Mouse (Mus musculus) midbrain, postnatal 0 days (tissue): ENCODE measurements at regions not wholly inside any gene's neighbourhood (a gene's known extent, or its start where the extent isn't known, plus 50 kb on each side); places are given as distances from the start of the nearest gene placed in this dataset.

Source experiments
- ATAC-seq: fragments of 200-750 bp; cut with Nextera tagmentation; 2 replicates; pipeline ENCODE4 v1.8.0; 2017; ENCODE audit warnings: moderate number of reproducible peaks, mild to moderate bottlenecking, moderate TSS enrichment, moderate library complexity; ENCODE audit not compliant: low FRiP score
- DNase-seq: peaks from one replicate; pipeline ENCODE4 v3.0.0-alpha.2; 2015; ENCODE audit warnings: low spot score
- H3K27ac ChIP-seq: fragments of 300-500 bp; sonication (generic); 2 replicates; pipeline ENCODE4 v1.5.1; 2014; ENCODE audit warnings: low read depth, mild to moderate bottlenecking, low read length, mixed read lengths
- H3K27me3 ChIP-seq: fragments of 300-500 bp; sonication (generic); 2 replicates; pipeline ENCODE4 v1.6.1; 2014; ENCODE audit warnings: low read length, control low read depth, mixed read lengths; ENCODE audit not compliant: insufficient read depth
- H3K36me3 ChIP-seq: fragments of 300-500 bp; sonication (generic); 2 replicates; pipeline ENCODE4 v1.6.1; 2014; ENCODE audit warnings: low read length, control low read depth, mixed read lengths; ENCODE audit not compliant: insufficient read depth
- H3K4me1 ChIP-seq: fragments of 300-500 bp; sonication (generic); 2 replicates; pipeline ENCODE4 v1.6.1; 2014; ENCODE audit warnings: mild to moderate bottlenecking, control low read depth, antibody characterized with exemption, low read length, mixed read lengths; ENCODE audit not compliant: insufficient read depth
- H3K4me2 ChIP-seq: fragments of 300-500 bp; sonication (generic); 2 replicates; pipeline ENCODE4 v1.6.1; 2014; ENCODE audit warnings: low read depth, mild to moderate bottlenecking, low read length, mixed read lengths; ENCODE audit not compliant: poor library complexity, severe bottlenecking
- H3K4me3 ChIP-seq: fragments of 300-500 bp; sonication (generic); 2 replicates; pipeline ENCODE4 v1.5.1; 2014; ENCODE audit warnings: low read depth, mild to moderate bottlenecking, low read length, moderate library complexity
- H3K9ac ChIP-seq: fragments of 300-500 bp; sonication (generic); replicated peaks from 2 replicates; pipeline ENCODE4 v1.6.1; 2014; ENCODE audit warnings: mild to moderate bottlenecking, low read length, moderate library complexity, mixed read lengths; ENCODE audit not compliant: poor library complexity, severe bottlenecking
- H3K9me3 ChIP-seq: fragments of 300-500 bp; sonication (generic); 2 replicates; pipeline ENCODE4 v1.6.1; 2016; ENCODE audit warnings: low read length, control low read depth
- CTCF ChIP-seq: IDR thresholded peaks from 2 replicates; pipeline ENCODE4 v1.5.1; 2016; ENCODE audit warnings: antibody characterized with exemption, mild to moderate bottlenecking
- WGBS: fragments of 180-500 bp; shearing (Covaris S2); extraction: QIAGEN DNeasy Blood & Tissue Kit; methylation state at CpG from one replicate; pipeline ENCODE4 v1.1.7; 2014; 5-methylcytosine and 5-hydroxymethylcytosine counted together

DNA sequence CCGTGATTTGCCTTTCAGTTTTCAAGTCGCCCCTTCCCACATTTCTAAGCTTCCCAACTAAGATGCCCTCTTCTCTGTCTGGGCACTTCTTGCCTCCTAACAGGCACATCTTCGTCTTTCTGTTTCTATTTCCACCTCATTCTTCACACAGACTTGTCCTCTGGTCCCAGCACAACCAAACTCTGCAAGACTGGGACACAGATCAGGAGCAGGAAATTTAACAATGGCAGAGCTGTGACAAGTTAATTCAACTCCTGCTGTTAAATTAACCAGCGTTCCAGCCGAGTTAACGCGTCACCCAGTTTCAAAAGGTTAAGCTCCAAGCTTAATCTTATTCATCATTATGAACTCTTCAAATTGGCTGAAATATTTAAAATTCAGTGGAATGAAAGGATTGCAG, 200.9 kb downstream of the Grb14 start:
- WGBS = 17% methylated on average over 7 of the region's 7 CpGs
- Histone ChIP-seq H3K9ac (no peak overlapping the region), H3K4me1 (no peaks in the 10 kb centered on the region), H3K36me3 (no peaks in the 10 kb centered on the region), H3K4me3 (no peak overlapping the region), H3K9me3 (no peaks in the 10 kb centered on the region), H3K27ac (no peak overlapping the region), H3K4me2 (no peak overlapping the region), H3K27me3 (no peaks in the 10 kb centered on the region)
- no peak for ATAC-seq
- no peak for TF ChIP-seq CTCF
- no peak for DNase-seq

DNA sequence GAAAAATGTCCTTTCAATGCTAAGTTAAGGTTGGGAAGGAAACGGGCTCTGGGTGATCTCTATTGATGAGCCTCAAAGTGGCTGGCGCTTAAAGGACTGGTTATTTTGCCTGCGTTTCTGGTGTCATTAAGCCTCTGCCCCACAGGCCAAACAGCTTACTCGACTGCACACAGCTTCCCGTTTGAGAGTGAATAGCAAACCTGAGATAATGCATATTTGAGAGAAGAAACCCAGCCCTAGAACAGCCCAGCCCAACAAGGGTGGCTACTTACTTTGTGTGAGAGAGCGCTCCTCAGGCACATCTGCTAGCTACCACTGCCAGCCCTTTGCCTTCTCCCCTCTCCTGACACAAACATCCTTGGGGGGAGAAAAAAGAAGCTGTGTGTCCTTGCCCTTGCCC, 201.7 kb downstream of the Grb14 start:
- DNase-seq (no peak), ATAC-seq (no peak)
- Histone ChIP-seq H3K4me1 (no peaks in the 10 kb centered on the region), H3K9me3 (no peaks in the 10 kb centered on the region), H3K9ac (no peak overlapping the region), H3K4me3 (no peak overlapping the region), H3K27ac (no peak overlapping the region), H3K36me3 (no peaks in the 10 kb centered on the region), H3K27me3 (no peaks in the 10 kb centered on the region), H3K4me2 (no peak overlapping the region)
- no peak for TF ChIP-seq CTCF
- WGBS = 30% methylated on average over 6 of the region's 6 CpGs

DNA sequence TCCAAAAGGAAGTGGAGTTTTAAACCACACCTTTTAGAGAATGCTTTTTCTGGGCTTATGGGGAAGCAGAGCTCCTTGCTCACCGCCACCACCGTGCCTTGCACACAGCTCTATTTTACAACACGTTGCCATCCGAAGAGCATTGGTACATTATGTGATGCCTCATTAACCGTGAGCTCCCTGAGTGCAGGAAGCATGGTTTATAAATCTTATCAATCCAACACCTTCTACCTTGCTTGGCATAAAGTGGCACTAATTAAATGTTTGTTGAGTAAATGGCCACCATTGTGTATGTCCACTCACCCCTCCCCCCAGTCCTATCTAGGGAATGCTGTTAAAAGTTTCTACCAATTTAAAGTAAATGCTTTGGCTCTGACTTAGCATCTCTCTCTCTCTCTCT, 206.6 kb downstream of the Grb14 start:
- DNase-seq = no peak
- no peaks in the 10 kb centered on the region for H3K4me1 ChIP-seq

More for the DNA sequence above, 206.6 kb downstream of the Grb14 start:
- no peak overlapping the region for H3K27ac ChIP-seq
- no peaks in the 10 kb centered on the region for H3K27me3 ChIP-seq
- no peak for ATAC-seq
- H3K4me3 ChIP-seq = no peak overlapping the region
- no peak overlapping the region for H3K4me2 ChIP-seq
- TF ChIP-seq CTCF = no peak
- H3K36me3 ChIP-seq = no peaks in the 10 kb centered on the region
- 90% methylated on average over 5 of the region's 5 CpGs for WGBS
- no peak overlapping the region for H3K9ac ChIP-seq
- no peaks in the 10 kb centered on the region for H3K9me3 ChIP-seq
